Mouse (Mus musculus): Measurements from ENCODE around the gene Sertad1. TPM values are rescaled to one million over a fixed set of nuclear protein-coding genes. Genes with fewer than 3 reads are reported as not detected.

Sertad1 gene
- total RNA-seq, 2 experiments from 2014 or later: 10.6 to 14.4 TPM

Other genes with a start within 250 kb of the Sertad1 start
- 10 to 100 TPM; 14.7 to 17.0 TPM for gene Numbl, start 228.5 kb upstream of the Sertad1 start, total RNA-seq (2021)
- 100 to 1,000 TPM; 131 to 165 TPM for gene Ltbp4, start 149.2 kb upstream of the Sertad1 start, total RNA-seq (2021)
- gene Shkbp1, start 130.9 kb upstream of the Sertad1 start, total RNA-seq (2021): 1 to 10 TPM; 6.1 to 8.1 TPM
- gene Gm20479, start 129.5 kb upstream of the Sertad1 start, total RNA-seq (2021): not detected
- gene Sptbn4, start 39.2 kb upstream of the Sertad1 start, total RNA-seq (2021): under 1 TPM; 0.20 to 0.28 TPM
- 10 to 100 TPM; 20.5 to 25.0 TPM for gene Blvrb, start 38.9 kb upstream of the Sertad1 start, total RNA-seq (2021)
- gene Sertad3, start 13.1 kb upstream of the Sertad1 start, total RNA-seq (2021): 10 to 100 TPM in 1 of 2 experiments, 1 to 10 TPM in 1; 9.0 to 13.0 TPM
- 10 to 100 TPM; 34.6 to 48.7 TPM for gene Prx, start 12.4 kb downstream of the Sertad1 start, total RNA-seq (2021)
- under 1 TPM; 0.42 to 0.84 TPM for gene Hipk4, start 36.4 kb downstream of the Sertad1 start, total RNA-seq (2021)
- gene Pld3, start 66.3 kb downstream of the Sertad1 start, total RNA-seq (2021): 10 to 100 TPM; 27.2 to 37.9 TPM
- 100 to 1,000 TPM; 106 to 110 TPM for gene 2310022A10Rik, start 66.3 kb downstream of the Sertad1 start, total RNA-seq (2021)
- gene Akt2, start 104.6 kb downstream of the Sertad1 start, total RNA-seq (2021): 100 to 1,000 TPM; 128 to 134 TPM
- gene Ttc9b, start 167.0 kb downstream of the Sertad1 start, total RNA-seq (2021): under 1 TPM; 0.12 to 0.29 TPM
- gene Map3k10, start 187.7 kb downstream of the Sertad1 start, total RNA-seq (2021): 10 to 100 TPM; 15.5 to 18.2 TPM
- 1 to 10 TPM; 1.2 to 1.4 TPM for gene Zfp607b, start 202.4 kb downstream of the Sertad1 start, total RNA-seq (2021)
- 1 to 10 TPM; 6.6 to 8.4 TPM for gene Zfp60, start 244.5 kb downstream of the Sertad1 start, total RNA-seq (2021)

Measured in gastrocnemius, postnatal 10 days (tissue).